Mouse (Mus musculus): ENCODE results near the gene Olfr1413.

The Olfr1413 gene

GRCm38 (mm10) chr1:92571022-92571421, at the start of gene Olfr1413:
TSS of gene Olfr1413 (plus strand) at chr1:92571322.
- no peak for DNase-seq

GRCm38 (mm10) chr1:92521376-92521775, 49.7 kb upstream of the Olfr1413 start:
- no peak for DNase-seq

- no peak for DNase-seq
These were observed 47.4 kb upstream of the Olfr1413 start for GRCm38 (mm10) chr1:92523764-92524163.

- DNase-seq: no peak
These were observed 34.1 kb upstream of the Olfr1413 start for GRCm38 (mm10) chr1:92536972-92537371.

GRCm38 (mm10) chr1:92539071-92539470, 32.1 kb upstream of the Olfr1413 start:
- DNase-seq: no peak

- DNase-seq: no peak
These were observed 25.2 kb upstream of the Olfr1413 start for GRCm38 (mm10) chr1:92545929-92546328.

GRCm38 (mm10) chr1:92585479-92585878, 14.4 kb downstream of the Olfr1413 start, which contains the start of gene Olfr1412:
TSS of gene Olfr1412 (plus strand) at chr1:92585779.
- no peak for DNase-seq

GRCm38 (mm10) chr1:92594111-92594510, 23.0 kb downstream of the Olfr1413 start, which contains the start of gene Olfr1411:
TSS of gene Olfr1411 (plus strand) at chr1:92594411.
- no peak for DNase-seq

- no peak for DNase-seq
These were observed 24.9 kb downstream of the Olfr1413 start for GRCm38 (mm10) chr1:92596019-92596418.

GRCm38 (mm10) chr1:92605482-92605881, 34.4 kb downstream of the Olfr1413 start, which contains the start of gene Olfr1410:
TSS of gene Olfr1410 (plus strand) at chr1:92605782.
- no peak for DNase-seq

GRCm38 (mm10) chr1:92607711-92608110, 36.6 kb downstream of the Olfr1413 start:
- no peak for DNase-seq

- DNase-seq: peak in 1 of 2 experiments; percentile 7
These were observed 39.9 kb downstream of the Olfr1413 start for GRCm38 (mm10) chr1:92611008-92611407.

- no peak for DNase-seq
These were observed 42.1 kb downstream of the Olfr1413 start for GRCm38 (mm10) chr1:92613175-92613574.

GRCm38 (mm10) chr1:92614516-92614915, 43.4 kb downstream of the Olfr1413 start:
- DNase-seq: no peak

- no peak for DNase-seq
These were observed 44.9 kb downstream of the Olfr1413 start for GRCm38 (mm10) chr1:92616046-92616445.

GRCm38 (mm10) chr1:92617488-92617887, 46.4 kb downstream of the Olfr1413 start, which contains the start of gene Olfr12:
TSS of gene Olfr12 (plus strand) at chr1:92617788.
- no peak for DNase-seq

- DNase-seq: no peak
These were observed 47.2 kb downstream of the Olfr1413 start for GRCm38 (mm10) chr1:92618360-92618759.
